Mouse (Mus musculus) thymus, adult 18-20 months (tissue): ENCODE measurements around the gene Nelfb.
"Not testable (repeated sequence)": the region's sequence is repeated elsewhere in the genome, so short reads cannot be mapped to it uniquely, and the experiment has no call there.

Experiments used
- DNase-seq, 2 experiments: peaks; one replicate each; pipeline ENCODE4 v3.0.0; 2022; ENCODE audit warnings: mixed read lengths in 2 of 2

Gene Nelfb

DNA sequence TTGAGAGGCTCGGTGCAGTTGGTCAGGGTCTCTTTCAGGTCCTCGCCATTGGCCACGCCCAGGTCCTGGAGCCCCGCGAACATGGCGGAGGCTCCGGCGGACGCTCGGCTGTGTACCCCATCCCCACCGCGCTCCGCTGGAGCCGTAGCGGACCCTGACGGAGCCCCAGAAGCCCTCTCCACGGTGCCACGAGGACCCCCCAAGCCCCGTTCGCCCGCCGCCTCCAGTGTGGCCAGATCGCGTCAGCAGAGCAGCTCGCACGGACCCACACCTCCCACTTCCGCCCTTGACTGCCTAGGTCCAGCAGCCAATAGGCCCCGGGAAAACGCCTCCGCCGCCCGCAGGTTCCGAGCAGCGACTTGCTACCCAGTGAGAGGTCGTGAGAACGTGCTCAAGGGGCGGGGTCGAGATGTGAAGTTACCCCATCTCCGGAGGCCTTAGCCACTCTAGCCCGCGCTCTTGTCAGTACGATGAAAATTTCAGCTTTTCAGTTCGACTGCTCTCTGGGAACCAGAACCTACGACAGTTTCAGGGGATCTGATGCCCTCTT lies at the start of gene Nelfb:
Nelfb (minus strand) TSS at position 369 of the 550 bp plus-strand sequence.
- DNase-seq = peak; percentile 82 to 87

DNA sequence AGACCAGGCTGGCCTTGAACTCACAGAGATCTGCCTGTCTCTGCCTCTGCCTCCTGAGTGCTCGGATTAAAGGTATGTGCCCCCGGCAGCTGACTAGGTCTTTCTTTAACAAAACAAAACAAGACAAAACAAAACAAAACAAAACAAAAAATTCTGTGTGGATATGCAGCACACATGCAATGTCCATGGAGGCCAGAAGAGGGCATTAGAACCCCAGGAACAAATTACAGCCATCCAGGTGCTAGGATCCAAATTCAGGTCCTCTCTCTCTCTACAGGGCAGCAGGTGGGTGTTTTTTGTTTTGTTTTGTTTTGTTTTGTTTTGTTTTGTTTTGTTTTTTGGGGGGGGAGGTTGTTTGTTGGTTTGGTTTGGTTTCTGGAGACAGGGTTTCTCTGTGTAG lies 47.6 kb upstream of the Nelfb start:
- DNase-seq = no peak

GRCm38 (mm10) chr2:25257250-25257649 lies 46.0 kb upstream of the Nelfb start:
- DNase-seq = not testable (repeated sequence)

DNA sequence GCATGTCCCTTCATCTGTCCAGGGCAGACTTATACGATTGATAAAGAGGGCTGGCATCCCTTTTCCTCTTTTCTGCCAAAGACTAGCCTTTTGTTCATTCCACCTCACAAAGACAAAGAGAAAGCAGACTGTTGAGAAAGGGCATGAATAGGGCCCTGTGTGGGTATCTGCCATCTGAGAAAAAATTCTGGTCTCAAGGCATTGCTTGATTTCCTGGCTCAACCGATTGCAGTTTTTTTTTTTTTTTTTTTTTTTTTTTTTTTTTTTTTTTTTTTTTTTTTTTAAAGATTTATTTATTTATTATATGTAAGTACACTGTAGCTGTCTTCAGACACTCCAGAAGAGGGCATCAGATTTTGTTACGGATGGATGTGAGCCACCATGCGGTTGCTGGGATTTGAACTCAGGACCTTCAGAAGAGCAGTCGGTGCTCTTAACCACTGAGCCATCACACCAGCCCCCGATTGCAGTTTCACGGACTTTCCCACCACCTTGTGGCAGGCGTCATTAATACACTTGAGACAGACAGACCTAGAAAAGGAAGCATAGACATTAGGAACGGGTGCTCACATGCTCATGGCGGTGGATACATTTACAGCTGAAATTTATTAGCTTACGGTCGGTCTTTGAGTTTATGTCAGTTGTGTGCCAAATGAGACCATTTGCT lies 45.3 kb upstream of the Nelfb start:
- peak in 1 of 2 experiments; percentile 24 for DNase-seq

GRCm38 (mm10) chr2:25255284-25255779 lies 44.0 kb upstream of the Nelfb start, which contains the start of gene Tmem203:
Tmem203 (plus strand) TSS chr2:25255439.
- DNase-seq = peak; percentile 64 to 76

DNA sequence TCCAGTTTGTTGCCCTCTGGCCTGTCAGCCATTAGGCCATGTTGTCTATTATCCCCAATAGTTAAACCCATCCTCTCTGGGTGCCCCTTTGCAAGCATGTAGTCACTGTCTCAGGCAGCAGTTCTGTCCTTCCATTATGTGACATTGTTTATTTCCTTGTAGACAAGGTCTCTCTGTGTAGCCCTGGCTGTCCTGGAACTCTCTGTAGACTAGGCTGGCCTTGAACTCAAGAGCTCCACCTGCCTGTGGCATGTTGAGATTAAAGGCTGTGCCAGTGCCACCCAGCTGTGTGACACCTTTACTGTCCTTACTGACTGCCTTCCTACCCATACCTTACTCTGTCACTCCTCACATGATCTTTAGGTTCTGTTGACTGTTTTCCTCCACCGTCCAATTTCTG lies 41.0 kb upstream of the Nelfb start:
- no peak for DNase-seq

DNA sequence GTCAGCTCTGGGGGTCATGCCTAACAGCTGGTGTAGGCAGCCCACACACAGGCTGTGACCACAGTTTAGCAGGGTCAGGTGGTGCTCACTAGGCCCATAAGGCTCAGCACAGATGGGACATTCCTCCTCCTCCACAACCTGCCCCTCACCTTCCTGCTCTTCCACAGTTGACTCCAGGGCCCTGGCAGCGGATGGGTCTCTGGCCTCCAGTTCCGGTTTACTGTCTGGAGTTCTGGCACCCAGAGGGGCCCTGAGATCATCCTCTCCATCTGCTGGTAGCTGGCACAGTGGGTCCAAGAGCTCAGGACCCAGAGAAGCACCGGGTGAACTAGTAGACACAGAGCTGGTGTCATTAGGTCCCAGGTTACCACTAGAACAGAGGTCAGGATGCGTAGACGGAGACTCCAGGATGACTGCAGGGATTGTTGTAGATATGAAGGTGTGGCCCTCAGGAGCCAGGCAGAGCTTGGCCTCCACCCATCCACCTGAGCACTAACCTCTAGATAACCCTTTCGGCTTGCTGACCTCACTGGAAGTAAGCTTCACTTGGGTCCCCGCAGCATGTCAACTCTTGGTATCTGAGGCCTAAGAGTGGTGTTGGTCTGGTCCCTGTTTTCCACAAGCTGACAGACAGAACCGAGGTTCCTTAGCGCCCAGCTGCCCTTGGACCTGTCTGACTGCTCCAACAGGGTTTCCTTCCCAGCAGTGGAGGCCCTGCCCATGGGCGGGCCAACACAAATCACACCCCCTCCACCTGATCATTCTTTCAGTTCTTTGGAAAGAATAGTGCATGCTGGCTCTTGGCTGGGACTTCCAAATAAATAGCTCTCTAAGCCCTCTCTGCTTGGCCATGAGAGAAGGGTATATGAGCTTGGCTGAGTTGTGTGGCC lies 35.1 kb upstream of the Nelfb start, which contains the start of gene AL732309.1:
AL732309.1 (minus strand) TSS at position 681 of the 890 bp plus-strand sequence.
- DNase-seq = no peak

DNA sequence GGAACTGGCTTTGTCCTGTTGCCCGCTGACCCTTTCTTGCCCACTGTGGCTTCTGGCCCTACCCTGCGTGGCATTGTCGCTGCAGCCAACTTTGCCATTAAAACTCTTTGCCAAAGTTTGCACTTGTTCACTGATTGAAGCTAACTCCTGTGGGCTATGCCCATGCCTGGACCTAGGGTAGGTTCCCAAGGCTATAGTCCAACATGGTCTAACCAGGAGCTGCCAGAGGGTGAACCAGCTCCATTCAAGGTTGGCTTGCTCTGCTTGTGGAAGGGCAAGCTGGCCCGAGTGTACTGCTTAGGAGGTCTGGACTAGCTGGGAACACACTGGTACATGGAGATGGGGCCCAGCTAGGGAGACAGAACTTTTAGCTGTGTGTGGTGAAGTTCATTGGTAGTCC lies 32.9 kb upstream of the Nelfb start:
- DNase-seq = no peak

DNA sequence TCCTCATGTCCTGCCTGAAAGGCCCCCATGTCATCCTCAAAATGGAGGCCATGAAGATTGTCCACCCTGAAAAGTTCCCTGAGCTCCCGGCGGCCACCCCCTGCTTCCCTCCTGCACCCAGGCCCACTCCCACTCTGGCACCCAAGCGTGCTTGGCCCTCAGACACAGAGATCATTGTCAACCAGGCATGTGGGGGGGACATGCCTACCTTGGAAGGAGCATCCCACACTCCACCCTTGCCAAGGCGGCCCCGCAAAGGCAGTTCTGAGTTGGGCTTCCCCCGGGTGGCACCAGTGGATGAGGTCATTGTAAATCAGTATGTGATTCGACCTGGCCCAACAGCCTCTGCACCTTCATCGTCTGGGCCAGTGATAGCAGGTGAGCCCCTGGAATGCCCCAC lies 32.1 kb upstream of the Nelfb start:
- no peak for DNase-seq

GRCm38 (mm10) chr2:25242101-25242506 lies 30.8 kb upstream of the Nelfb start, which contains the start of the genes Rnf208 and Cysrt1:
Rnf208 (plus strand) TSS chr2:25242255.
Cysrt1 (minus strand) TSS chr2:25242452.
- no peak for DNase-seq

- no peak for DNase-seq
These were observed 30.1 kb upstream of the Nelfb start for GRCm38 (mm10) chr2:25241438-25241775.

- DNase-seq = peak in 1 of 2 experiments; percentile 27
These were observed 29.6 kb upstream of the Nelfb start for GRCm38 (mm10) chr2:25240723-25241437.

- DNase-seq = no peak
These were observed 29.0 kb upstream of the Nelfb start for GRCm38 (mm10) chr2:25240310-25240709.

- DNase-seq = no peak
These were observed 28.5 kb upstream of the Nelfb start for GRCm38 (mm10) chr2:25239766-25240165.

DNA sequence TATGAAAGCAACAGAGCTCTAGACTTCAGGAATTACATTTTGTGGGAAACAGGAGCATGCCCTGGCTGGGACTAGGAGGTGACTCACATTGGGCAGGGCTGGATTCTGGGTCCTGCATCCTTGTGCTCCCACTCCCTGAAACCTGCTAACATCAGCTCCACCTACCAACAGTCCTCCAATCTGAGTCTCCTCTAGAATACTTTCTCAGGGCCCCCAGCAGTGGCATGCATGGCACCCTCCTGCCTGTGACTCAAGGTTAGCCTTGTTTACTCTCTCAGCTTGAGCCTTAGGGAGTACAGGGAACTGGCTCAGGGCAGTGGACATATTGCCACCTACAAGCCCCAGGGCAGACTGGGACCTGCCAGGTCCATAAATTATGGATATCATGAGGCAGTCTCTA lies 26.8 kb upstream of the Nelfb start:
- no peak for DNase-seq

DNA sequence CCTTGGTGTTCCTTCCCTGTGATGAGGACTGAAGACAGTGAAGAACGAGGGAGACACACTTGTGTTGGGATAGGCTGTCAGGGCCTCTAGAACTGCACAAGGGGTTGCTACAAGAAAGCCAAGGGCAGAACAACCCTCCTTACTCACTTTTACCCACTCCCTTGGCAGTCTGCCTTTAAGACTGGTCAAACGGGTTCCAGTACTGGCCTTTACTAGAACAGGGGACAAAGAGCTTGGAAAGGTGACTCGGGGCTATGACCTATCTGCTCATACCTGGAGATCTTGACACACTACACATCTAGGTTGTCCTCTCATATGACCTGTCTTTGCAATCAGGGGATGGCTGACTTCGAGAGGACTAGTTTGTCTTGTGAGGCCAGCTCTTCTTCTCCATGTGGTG lies 26.2 kb upstream of the Nelfb start:
- no peak for DNase-seq

- no peak for DNase-seq
These were observed 25.3 kb upstream of the Nelfb start, which contains the start of gene Rnf224 for GRCm38 (mm10) chr2:25236614-25237013. Rnf224 (minus strand) TSS chr2:25236787.

DNA sequence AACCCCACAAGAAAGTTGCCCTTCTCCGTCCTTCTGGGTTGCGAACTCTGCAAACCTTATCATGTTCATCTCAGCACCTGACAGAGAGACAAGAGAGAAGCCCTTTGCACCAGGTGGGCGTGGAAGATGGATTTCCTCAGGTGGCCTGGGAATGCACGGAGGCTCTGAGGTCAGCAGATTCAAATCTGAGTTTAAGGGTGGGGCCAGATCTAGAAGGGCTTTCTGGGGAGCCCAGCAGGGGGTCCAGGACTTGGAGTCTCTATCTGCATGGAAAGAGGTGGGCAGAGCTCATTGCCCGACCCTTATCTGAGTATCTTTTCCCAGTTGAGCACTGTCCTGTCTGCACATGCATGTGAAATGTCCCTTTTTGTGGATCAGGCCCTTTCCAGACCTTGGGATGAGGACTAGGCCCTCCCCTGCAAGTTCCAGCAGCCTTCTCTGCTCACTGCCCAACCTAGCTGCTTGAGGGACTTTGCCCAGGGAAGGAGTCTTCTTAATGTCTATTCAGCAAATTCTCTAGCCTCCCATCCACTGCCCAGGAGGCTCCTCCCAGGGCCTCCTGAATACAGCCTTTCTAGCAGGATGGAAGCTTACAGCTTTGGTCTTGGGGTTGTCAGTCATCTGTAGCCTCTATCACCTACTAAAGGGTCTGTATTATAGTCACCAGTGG lies 23.4 kb upstream of the Nelfb start:
- no peak for DNase-seq

DNA sequence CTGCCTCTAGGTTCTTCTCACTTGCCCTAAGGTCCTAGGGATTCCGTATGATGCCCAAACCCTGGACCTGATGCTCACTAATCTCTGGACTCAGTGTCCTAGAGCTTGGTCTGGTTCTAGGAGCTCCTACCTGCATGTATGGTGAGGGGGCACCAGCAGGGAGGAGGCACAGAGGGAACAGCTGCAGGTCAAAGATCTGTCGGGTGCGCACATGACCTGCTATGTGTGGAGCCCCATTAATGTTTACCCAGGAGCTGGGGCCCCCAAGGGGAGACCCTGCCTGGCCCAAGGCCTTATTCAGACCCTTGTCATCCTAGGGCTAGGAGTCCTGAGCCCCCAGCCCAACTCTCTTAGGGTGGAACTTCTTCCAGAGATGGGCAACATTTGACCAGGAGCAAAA lies 22.8 kb upstream of the Nelfb start, which contains the start of gene Slc34a3:
Slc34a3 (minus strand) TSS at position 315 of the 400 bp plus-strand sequence.
- no peak for DNase-seq

GRCm38 (mm10) chr2:25233421-25233820 lies 22.1 kb upstream of the Nelfb start:
- DNase-seq = no peak

- no peak for DNase-seq
These were observed 19.7 kb upstream of the Nelfb start for GRCm38 (mm10) chr2:25231038-25231437.

DNA sequence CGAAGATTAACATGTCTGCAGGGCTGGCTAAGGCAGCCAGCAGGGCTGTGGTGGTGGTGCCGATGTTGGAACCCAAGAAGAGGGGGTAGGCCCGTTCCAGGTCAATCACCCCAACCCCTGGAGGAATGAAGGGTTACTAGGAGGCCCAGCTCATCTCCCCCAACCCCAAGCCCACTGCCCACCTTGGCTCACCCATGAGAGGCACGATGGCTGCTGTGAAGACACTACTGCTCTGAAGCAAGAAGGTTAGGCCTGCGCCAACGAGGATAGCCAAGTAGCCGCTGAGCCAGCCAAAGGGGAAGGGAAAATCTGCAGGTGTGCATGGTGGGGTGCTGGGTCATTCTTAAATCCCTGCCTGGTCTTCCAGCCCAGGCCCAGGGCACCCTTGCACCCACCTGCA lies 19.3 kb upstream of the Nelfb start:
- DNase-seq = no peak
